Mouse (Mus musculus): Measurements from ENCODE around the gene Zpbp2. TPM values are rescaled to one million over a fixed set of nuclear protein-coding genes. Genes with fewer than 3 reads are reported as not detected.
A peak's percentile ranks its signal among the peaks of the same experiment; 100 is the strongest.
"Not testable (repeated sequence)": the region's sequence is repeated elsewhere in the genome, so short reads cannot be mapped to it uniquely, and the experiment has no call there.

Zpbp2 gene
- total RNA-seq, 2 experiments from 2014 or later: not detected

DNA sequence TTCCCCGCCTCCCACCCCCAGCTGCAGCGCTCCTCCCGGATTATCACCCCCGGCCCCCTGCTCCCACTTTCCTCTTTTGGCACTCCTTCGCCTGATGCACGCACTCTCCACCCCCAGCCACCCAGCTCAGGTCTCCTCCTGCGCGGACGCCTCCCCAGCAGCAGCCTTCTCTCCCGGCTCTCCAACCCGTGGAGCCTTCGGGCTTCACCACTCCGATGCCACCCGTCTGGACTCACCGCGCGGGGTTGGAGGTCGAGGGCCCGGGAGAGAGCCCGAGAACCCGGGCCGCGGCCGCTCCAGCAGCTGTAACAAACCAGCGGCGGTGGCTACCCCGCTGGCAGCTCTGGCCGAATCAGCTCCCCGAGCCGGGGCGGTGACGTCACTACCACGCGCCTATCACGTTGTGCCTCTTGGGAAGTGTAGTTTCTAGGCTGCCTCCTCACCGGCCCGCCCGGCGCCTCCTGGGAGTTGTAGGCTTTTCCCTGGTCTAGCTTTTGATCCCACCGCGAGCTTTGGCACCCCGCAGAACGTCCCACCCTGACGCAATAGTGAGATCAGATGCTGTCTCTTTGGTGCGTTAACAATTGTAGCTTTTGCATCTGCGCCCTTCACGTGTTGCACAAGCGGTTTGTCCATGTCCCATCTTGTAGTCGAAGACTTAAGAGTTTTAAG is 36.1 kb downstream of the Zpbp2 start, which contains the start of gene Ormdl3:
Ormdl3 (minus strand) TSS at position 477 of the 672 bp plus-strand sequence.
- peak; percentile 66 for ATAC-seq (replicated peaks; ENCODE audit: low FRiP score, poor library complexity, severe bottlenecking)

DNA sequence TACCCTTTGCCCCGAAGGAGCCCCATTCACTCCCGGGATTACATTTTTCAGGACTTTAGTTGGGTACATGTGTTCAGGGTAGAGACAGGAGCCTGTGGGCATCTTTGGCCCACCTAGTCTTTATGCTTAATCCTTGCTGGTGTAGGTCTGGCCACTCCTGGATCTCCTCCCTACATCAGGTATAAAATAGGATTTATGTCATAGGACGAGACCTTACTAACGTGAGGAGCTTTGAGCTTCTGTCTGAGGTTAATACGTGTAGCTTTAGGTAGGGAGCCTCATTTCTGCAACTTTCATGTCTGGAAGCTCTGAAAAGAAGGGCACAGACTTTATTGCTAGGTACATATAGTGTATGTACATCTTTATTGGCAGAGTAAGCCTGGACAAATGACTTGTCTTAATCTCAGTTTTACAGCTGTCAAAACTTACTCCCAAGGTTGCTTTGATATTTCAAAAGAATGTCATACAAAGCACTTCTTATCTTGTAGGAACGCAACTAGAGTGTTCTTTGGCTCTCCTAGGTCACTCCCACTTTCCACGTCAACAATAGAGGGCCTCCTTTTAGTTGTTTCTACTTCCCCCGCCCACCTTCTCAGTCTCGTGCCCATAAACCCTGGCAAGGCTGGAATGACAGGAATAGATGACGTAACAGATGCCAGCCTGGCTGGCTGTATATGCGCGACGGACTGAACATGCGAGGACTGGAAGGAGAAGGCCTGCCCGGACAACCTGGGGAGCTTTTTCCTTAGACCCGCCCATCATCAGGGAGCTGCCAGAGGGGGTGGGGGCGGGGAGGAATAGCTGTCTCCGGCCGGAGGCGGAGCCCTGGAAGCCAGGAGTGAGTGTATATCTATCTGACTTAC is 37.0 kb downstream of the Zpbp2 start:
- ATAC-seq (replicated peaks; ENCODE audit: low FRiP score, poor library complexity, severe bottlenecking): peak; percentile 65

DNA sequence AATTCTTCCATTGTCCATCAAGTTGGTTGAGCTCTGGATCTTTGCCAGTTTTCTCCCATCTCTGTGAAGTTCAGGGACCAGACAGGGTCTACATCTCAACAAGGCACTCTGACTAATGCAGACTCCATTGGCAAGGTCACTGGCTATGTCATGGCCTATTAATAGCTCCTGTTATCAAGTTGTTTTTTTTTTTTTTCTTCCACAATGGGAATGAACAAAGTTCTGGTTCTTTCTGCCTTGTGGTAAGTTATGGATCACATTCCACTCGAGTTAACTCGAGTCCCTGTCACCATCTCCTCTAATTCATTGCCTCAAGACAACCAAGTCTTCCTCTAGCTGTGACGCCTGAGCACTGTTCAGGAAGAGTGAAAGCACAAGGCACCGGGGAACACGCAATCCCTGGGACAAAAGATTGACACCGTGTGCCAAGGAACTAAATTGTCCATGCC is 38.0 kb downstream of the Zpbp2 start:
- ATAC-seq (replicated peaks; ENCODE audit: low FRiP score, poor library complexity, severe bottlenecking): no peak

DNA sequence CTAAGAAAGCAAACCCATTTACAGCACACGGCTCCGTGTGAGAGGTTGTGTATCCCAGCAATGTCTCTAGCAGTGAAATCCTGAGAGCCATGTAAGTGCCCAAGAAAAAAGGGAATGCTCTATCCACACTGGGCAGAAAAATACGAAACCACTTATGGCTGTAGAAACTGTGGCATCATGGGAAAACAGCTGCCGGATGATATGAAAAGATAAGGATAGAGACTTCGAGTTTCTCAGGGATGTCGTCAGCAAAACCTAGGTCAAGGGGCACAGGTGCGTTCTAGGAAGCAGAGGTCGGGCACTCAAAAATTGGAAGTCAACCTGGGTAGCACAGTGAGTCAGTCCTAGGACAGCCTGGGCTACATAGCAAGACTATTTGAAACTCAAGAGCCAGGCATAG is 38.4 kb downstream of the Zpbp2 start:
- ATAC-seq (replicated peaks; ENCODE audit: low FRiP score, poor library complexity, severe bottlenecking): no peak

DNA sequence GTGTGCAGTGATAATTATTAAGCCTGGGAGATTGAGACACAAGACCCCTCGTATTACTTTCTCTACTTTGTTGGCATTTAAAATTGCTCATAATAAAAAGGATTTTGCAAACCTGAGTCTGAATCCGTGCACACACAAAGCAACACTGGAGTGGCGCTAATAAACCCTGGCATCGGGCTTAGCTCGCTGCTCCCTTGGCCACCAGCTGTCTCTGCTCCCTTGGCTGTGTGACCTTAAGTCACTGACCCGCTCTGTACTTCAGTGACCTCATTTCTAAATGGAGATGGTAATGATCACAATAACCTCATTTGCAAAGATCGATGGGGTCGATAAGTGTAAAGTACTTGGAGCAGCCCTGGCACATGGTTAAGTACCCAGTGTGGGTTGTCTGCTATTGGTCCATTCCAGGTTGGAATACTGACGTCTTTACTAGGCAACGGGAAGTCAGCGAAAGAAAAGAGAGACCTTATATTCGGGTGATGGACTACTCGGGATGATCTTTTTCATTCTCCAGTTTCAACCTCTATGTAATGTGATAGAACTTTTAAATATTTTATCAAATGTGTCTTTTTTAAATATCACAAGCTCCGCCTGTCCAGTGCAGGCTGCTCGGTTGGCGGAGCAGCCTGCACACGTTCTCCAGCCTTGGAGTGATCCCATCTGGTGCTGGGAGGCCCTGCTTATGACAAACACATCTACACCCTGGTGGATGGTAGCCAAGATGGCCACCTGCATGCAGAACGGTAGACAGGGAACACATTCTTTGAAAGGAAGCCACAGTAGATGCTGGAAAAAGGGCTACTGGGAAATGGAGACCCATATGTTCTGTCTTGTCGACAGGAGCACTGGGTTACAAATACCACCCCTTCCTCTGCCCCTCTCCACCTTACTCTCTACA is 39.9 kb downstream of the Zpbp2 start:
- ATAC-seq (replicated peaks; ENCODE audit: low FRiP score, poor library complexity, severe bottlenecking): no peak

DNA sequence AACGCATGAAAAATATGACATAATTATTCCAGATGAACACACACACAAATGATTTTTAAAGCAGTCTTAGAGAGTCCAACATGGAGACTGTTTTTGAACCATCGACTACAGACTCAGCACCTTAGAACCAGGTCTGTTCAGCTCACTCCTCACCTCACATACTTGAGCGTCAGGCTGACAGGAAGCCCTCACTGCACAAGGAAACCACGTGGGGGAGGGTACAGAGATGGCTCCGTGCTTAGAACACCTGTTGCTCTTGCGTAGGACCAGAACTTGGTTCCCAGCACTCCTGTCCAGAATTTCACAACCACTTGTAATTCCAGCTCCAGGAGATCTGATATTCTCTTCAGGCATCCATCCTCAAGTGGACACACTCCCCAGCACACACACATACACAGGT is 44.1 kb downstream of the Zpbp2 start:
- no peak for ATAC-seq (replicated peaks; ENCODE audit: low FRiP score, poor library complexity, severe bottlenecking)

DNA sequence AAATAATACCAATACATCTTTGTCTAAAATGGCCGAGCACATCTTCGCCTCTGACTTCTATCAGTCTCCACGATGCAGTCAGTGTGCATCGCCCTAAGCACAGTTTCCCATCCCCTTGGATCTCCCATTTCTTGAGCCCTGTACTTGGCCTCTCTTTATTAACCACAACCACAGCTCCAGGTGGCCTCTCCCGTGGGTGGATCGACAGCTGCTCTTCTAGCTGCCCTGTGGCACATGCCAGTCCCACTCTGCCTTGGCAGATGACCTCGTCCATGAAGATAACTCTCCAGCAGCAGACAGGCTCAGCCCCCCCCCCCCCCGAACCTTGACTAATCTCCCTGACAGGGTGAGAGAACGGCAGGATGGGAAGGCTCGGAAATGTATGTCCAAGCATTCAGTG is 44.6 kb downstream of the Zpbp2 start:
- no peak for ATAC-seq (replicated peaks; ENCODE audit: low FRiP score, poor library complexity, severe bottlenecking)

DNA sequence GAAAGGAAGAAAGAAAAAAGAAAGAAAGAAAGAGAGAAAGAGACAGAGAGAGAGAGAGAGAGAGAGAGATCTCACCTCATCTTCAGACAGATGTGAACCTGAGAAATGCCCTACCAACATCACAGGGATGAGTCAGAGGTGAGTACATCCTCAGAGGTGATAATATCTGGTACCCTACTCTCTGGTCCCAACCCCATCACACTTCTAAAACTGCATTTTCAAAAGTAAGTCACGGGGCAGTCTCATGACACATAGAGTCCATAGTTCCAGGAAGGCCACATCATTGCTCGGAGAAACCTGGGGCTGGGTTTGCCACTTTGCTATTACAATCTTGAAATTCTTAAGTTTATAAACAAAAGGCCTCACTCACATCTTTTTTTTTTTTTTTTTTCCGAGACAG is 45.1 kb downstream of the Zpbp2 start:
- ATAC-seq (replicated peaks; ENCODE audit: low FRiP score, poor library complexity, severe bottlenecking): no peak

DNA sequence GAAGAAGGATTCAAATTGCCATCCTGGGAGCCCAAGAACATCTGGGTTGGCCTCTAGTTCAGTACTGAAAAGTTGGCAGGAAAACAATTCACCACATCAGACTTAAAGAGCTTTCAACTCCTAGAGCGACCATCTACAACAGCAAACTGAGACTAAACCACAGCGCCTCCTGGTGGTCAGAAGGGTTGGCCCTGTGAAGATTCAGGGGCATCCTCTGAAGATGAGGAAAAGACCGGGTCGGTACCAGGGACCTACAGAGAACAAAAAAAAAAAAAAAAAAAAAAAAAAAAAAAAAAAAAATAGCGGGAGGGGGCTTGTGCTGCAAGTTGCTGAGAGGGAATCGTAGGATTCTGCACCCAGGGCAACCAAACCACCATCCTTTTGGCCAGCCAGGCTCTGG is 46.5 kb downstream of the Zpbp2 start:
- ATAC-seq (replicated peaks; ENCODE audit: low FRiP score, poor library complexity, severe bottlenecking): peak; percentile 84

DNA sequence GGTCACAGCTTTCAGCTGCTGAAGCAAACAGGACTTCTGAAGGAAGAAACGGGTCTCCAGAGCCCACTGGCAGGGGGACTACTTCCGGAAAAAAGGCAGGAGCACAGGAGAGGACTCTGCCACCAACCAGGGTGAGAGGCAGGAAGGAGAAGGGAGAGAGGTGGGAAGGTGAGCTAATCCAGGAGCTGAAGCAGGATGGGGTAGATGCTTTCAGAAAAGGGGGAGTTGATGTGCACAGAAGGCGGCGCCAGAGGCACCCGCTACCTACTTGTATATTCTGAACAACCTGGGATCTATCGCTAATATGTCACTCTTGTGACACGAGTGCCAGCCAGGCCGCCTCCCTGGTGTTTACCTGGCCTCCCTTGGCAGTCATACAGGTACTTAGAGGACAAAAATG is 47.1 kb downstream of the Zpbp2 start, which contains the start of gene Lrrc3c:
Lrrc3c (plus strand) TSS at position 301 of the 400 bp plus-strand sequence.
- ATAC-seq (replicated peaks; ENCODE audit: low FRiP score, poor library complexity, severe bottlenecking): 0 out of 2 replicates have a peak, but pooled peaks have one; percentile 3

DNA sequence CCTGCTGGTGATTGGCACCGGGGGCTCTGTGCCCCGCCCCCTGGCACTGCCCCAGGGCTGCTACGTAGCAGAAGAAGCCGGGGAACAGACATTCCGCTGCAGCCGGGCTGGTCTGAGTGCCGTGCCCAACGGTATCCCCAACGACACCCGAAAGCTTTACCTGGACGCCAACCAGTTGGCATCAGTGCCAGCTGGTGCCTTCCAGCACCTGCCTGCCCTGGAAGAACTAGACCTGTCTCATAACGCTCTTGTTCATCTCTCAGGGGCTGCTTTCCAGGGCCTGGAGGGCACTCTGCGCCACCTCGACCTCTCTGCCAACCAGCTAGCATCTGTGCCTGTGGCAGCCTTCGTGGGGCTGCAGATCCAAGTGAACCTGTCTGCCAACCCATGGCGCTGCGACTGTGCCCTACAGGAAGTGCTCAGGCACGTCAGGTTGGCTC is 48.0 kb downstream of the Zpbp2 start:
- no peak for ATAC-seq (replicated peaks; ENCODE audit: low FRiP score, poor library complexity, severe bottlenecking)

DNA sequence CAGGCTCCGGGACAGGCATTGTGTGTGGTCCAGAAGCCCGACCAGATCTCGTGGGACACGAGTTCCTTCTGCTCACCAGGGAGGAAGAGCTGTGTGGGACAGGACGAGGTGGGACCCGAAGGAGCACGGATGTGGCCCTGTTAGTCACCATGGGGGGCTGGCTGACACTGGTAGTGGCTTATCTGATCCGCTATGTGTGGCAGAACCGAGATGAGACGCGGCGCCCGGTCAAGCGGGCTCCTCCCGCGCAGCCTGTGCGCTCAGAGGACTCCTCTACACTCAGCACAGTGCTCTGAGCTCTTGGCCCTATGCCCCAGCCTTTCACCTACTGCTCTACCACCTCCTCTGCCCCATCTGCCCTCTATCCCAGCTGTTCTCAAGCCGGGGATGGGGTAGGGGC is 48.4 kb downstream of the Zpbp2 start:
- ATAC-seq (replicated peaks; ENCODE audit: low FRiP score, poor library complexity, severe bottlenecking): no peak

DNA sequence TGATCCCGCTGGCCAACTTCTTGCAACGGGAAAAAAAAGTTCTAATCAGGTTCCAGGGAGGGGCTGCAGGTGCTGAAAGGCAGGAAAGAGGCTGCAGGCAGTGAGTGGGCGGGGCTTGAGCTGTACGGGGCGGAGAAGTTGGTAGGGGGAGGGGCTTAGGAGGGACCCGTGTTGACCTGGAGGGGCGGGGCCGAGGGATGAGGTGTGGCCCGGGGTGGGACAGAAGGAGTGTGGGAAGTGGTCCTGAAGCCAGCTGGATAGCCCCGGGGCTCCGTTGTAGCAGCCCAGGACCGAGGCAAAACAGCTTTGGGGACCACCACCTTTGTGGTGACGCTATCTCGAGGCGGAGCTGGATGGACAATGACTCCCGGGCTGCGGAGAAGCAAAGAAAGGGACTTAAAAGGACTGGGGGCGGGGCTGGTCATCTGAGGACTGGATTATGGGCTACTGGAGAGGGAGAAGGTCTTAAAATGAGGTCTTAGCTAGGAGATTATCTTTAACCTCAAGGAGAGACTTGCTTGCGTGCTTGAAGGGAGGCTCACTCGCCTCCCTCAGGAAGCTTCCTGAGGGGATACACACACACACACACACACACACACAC is 51.3 kb downstream of the Zpbp2 start:
- ATAC-seq (replicated peaks; ENCODE audit: low FRiP score, poor library complexity, severe bottlenecking): 0 out of 2 replicates have a peak, but pooled peaks have one; percentile 35

DNA sequence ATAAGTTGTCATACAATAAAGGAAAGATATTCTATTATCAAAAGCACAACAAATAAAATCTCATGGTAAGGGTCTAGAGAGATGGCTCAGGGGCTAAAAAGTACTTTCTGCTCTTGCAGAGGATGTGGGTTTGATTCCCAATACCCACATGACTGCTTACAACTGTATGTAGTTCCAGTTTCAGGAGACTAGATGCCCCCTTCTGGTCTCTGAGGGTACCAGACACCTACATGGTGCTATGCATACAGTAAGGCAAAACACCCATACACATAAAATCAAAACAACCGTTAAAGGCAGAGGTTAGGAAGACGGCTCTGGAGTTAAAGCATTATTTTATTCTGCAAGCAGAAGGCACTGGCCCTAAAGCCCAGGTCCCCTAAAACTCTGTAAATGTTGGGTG is 53.1 kb downstream of the Zpbp2 start:
- ATAC-seq (replicated peaks; ENCODE audit: low FRiP score, poor library complexity, severe bottlenecking): no peak

DNA sequence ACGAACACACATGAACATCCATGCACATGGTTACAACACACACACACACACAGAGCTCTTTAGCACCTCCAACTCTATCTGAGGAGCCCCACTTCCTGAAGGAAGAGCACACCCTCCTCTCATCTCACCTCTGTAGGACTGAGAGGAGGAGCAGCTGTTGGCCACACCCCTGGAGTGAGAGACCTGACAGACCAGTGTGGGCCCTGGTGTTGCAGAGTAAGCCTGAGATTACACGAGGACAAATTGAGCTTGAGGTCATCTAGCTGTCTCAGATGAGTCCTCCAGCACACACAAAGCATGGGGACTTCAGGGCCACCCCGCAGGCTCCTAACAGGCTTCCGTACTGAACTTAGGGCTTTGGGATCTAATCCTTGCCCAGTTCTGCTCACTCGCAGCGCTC is 54.0 kb downstream of the Zpbp2 start:
- not testable (repeated sequence) for ATAC-seq (replicated peaks; ENCODE audit: low FRiP score, poor library complexity, severe bottlenecking)

DNA sequence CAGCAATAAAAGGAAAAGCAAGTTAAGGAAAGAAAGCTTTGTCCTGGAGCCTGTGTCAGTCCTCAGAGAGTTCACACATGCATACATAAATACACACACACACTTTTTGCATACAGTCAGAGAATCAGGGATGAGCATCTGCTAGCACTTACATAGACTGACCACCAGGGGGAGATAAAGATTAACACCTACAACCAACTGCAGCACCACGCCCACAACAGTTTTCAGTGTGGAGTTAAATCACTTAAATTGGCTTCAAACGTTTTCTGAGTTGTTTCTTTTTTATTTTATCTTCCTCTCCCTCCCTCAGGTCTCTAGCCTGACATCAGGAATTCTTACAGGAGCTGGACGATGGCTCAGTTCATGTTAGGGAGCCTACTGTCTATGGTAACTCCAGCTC is 55.9 kb downstream of the Zpbp2 start:
- peak; percentile 88 for ATAC-seq (replicated peaks; ENCODE audit: low FRiP score, poor library complexity, severe bottlenecking)

All from erythroblast, adult 5-6 weeks (primary cell).